Mouse (Mus musculus): Measurements from ENCODE around the gene Gm49776. TPM values are rescaled to one million over a fixed set of nuclear protein-coding genes. Genes with fewer than 3 reads are reported as not detected.
"Not testable (repeated sequence)": the region's sequence is repeated elsewhere in the genome, so short reads cannot be mapped to it uniquely, and the experiment has no call there.

The Gm49776 gene
- polyA plus RNA-seq, 1 experiment from 2014 or later, result 3.3 TPM

GRCm38 (mm10) chr16:18198365-18199098, 59.6 kb downstream of the Gm49776 start:
- H3K9me3 ChIP-seq, result no peaks in the 10 kb centered on the region
- peaks cover 83% of the 10 kb centered on the region for H3K4me1 ChIP-seq (replicated peaks)
- H3K27me3 ChIP-seq, result peaks cover 57% of the 10 kb centered on the region
- peak overlapping the region; percentile 4 for H3K4me2 ChIP-seq
- peak overlapping the region; percentile 75 for H3K27ac ChIP-seq
- 28% methylated on average over 10 of the region's 10 CpGs for WGBS
- no peak overlapping the region for H3K4me3 ChIP-seq (replicated peaks)
- ATAC-seq (ENCODE audit: insufficient number of reproducible peaks, insufficient read depth, low FRiP score, low TSS enrichment, low read depth), result peak; percentile 49; the same call in 1 of the 2 replicates
- no peak overlapping the region; the same call in 1 of the 2 replicates for H3K9ac ChIP-seq (replicated peaks)
- no peaks in the 10 kb centered on the region for H3K36me3 ChIP-seq

- Histone ChIP-seq H3K4me3 (replicated peaks) (no peak overlapping the region), H3K27ac (peak overlapping the region; percentile 45; the same call in 1 of the 2 replicates), H3K9ac (replicated peaks) (no peak overlapping the region; the same call in 1 of the 2 replicates), H3K27me3 (peaks cover 58% of the 10 kb centered on the region), H3K4me2 (no peak overlapping the region), H3K9me3 (no peaks in the 10 kb centered on the region), H3K4me1 (replicated peaks) (peaks cover 80% of the 10 kb centered on the region), H3K36me3 (no peaks in the 10 kb centered on the region)
- ATAC-seq (ENCODE audit: insufficient number of reproducible peaks, insufficient read depth, low FRiP score, low TSS enrichment, low read depth), result no peak
- 81% methylated on average over 6 of the region's 6 CpGs for WGBS
Observed at GRCm38 (mm10) chr16:18197881-18198280, 60.2 kb downstream of the Gm49776 start.

- H3K4me3 ChIP-seq (replicated peaks); ATAC-seq (ENCODE audit: insufficient number of reproducible peaks, insufficient read depth, low FRiP score, low TSS enrichment, low read depth); H3K9me3 ChIP-seq; H3K36me3 ChIP-seq; H3K4me2 ChIP-seq; H3K9ac ChIP-seq (replicated peaks); H3K27ac ChIP-seq: not testable (repeated sequence)
- 49% methylated on average over 3 of the region's 3 CpGs for WGBS
- Histone ChIP-seq H3K27me3 (peaks cover 74% of the 10 kb centered on the region), H3K4me1 (replicated peaks) (peaks cover 67% of the 10 kb centered on the region)
Observed at GRCm38 (mm10) chr16:18195561-18195960, 62.6 kb downstream of the Gm49776 start.

MicroRNAs within 50 kb of the gene (microRNA counts, 519-probe panel; counts per million panel counts)
- microRNA mmu-miR-1306, result not detected

Small RNAs within 50 kb of the gene (microRNA-seq; reads per million reads assigned to microRNA genes)
- gene Gm24572, result 4.4 reads per million, percentile 14 among the genes with 10 or more reads in this experiment
- 304 reads per million, percentile 64 among the genes with 10 or more reads in this experiment for gene Mir1306

Other genes starting within 250 kb of the Gm49776 start
- gene Dgcr6, start 205.5 kb downstream of the Gm49776 start, polyA plus RNA-seq (2016; fragmentation: Nextera tagmentation; extraction: Ambion mirVana), result 134 and 135 TPM in 2 replicates
- gene Prodh, start 168.1 kb downstream of the Gm49776 start, polyA plus RNA-seq (2016; fragmentation: Nextera tagmentation; extraction: Ambion mirVana), result 13.1 and 13.8 TPM in 2 replicates
- gene Rtn4r, start 130.7 kb downstream of the Gm49776 start, polyA plus RNA-seq (2016; fragmentation: Nextera tagmentation; extraction: Ambion mirVana), result 8.3 and 9.9 TPM in 2 replicates
- gene Ccdc188, start 40.4 kb downstream of the Gm49776 start, polyA plus RNA-seq (2016; fragmentation: Nextera tagmentation; extraction: Ambion mirVana), result not detected in 2 replicates
- 18.5 and 20.0 TPM in 2 replicates for gene Zdhhc8, start 23.2 kb downstream of the Gm49776 start, polyA plus RNA-seq (2016; fragmentation: Nextera tagmentation; extraction: Ambion mirVana)
- gene Trmt2a, start 9.6 kb downstream of the Gm49776 start, polyA plus RNA-seq (2016; fragmentation: Nextera tagmentation; extraction: Ambion mirVana), result 119 and 122 TPM in 2 replicates
- 943 and 976 TPM in 2 replicates for gene Ranbp1, start 9.6 kb downstream of the Gm49776 start, polyA plus RNA-seq (2016; fragmentation: Nextera tagmentation; extraction: Ambion mirVana)
- gene Dgcr8, start 30.9 kb upstream of the Gm49776 start, polyA plus RNA-seq (2016; fragmentation: Nextera tagmentation; extraction: Ambion mirVana), result 41.7 and 42.9 TPM in 2 replicates
- 21.7 and 21.8 TPM in 2 replicates for gene Tango2, start 89.8 kb upstream of the Gm49776 start, polyA plus RNA-seq (2016; fragmentation: Nextera tagmentation; extraction: Ambion mirVana)
- 46.3 and 50.6 TPM in 2 replicates for gene Arvcf, start 89.9 kb upstream of the Gm49776 start, polyA plus RNA-seq (2016; fragmentation: Nextera tagmentation; extraction: Ambion mirVana)
- gene Txnrd2, start 168.1 kb upstream of the Gm49776 start, polyA plus RNA-seq (2016; fragmentation: Nextera tagmentation; extraction: Ambion mirVana), result 23.1 and 26.1 TPM in 2 replicates
- 66.5 and 71.0 TPM in 2 replicates for gene Comt, start 168.5 kb upstream of the Gm49776 start, polyA plus RNA-seq (2016; fragmentation: Nextera tagmentation; extraction: Ambion mirVana)
- gene Gnb1l, start 240.4 kb upstream of the Gm49776 start, polyA plus RNA-seq (2016; fragmentation: Nextera tagmentation; extraction: Ambion mirVana), result 18.4 and 19.4 TPM in 2 replicates
- 4.2 and 5.1 TPM in 2 replicates for gene Rtl10, start 240.6 kb upstream of the Gm49776 start, polyA plus RNA-seq (2016; fragmentation: Nextera tagmentation; extraction: Ambion mirVana)

Measured in limb, embryonic 12.5 days (tissue).